Mouse (Mus musculus) stomach, embryonic 15.5 days (tissue): Measurements from ENCODE around the gene Trim17. TPM values are rescaled to one million over a fixed set of nuclear protein-coding genes. Genes with fewer than 3 reads are reported as not detected.

ENCODE experiments used
- ATAC-seq: fragments of 200-750 bp; cut with Nextera tagmentation; 2 replicates; pipeline ENCODE4 v1.8.0; 2017; ENCODE audit warnings: low read depth, moderate number of reproducible peaks, moderate TSS enrichment; ENCODE audit not compliant: insufficient read depth, low FRiP score
- H3K27ac ChIP-seq: fragments of 300-500 bp; sonication (generic); 2 replicates; pipeline ENCODE4 v1.5.1; 2015; ENCODE audit warnings: mild to moderate bottlenecking, inconsistent platforms
- H3K27me3 ChIP-seq: fragments of 300-500 bp; sonication (generic); replicated peaks from 2 replicates; pipeline ENCODE4 v1.6.1; 2015; ENCODE audit warnings: inconsistent platforms
- H3K36me3 ChIP-seq: fragments of 300-500 bp; sonication (generic); 2 replicates; pipeline ENCODE4 v1.6.1; 2015; ENCODE audit warnings: inconsistent platforms
- H3K4me1 ChIP-seq: fragments of 300-500 bp; sonication (generic); 2 replicates; pipeline ENCODE4 v1.6.1; 2015; ENCODE audit warnings: inconsistent platforms
- H3K4me2 ChIP-seq: fragments of 300-500 bp; sonication (generic); 2 replicates; pipeline ENCODE4 v1.6.1; 2015; ENCODE audit warnings: mild to moderate bottlenecking, inconsistent platforms
- H3K4me3 ChIP-seq: fragments of 300-500 bp; sonication (generic); replicated peaks from 2 replicates; pipeline ENCODE4 v1.5.1; 2015; ENCODE audit warnings: inconsistent platforms
- H3K9ac ChIP-seq: fragments of 300-500 bp; sonication (generic); 2 replicates; pipeline ENCODE4 v1.6.1; 2015; ENCODE audit warnings: inconsistent platforms
- H3K9me3 ChIP-seq: fragments of 300-500 bp; sonication (generic); 2 replicates; pipeline ENCODE4 v1.6.1; 2016; ENCODE audit warnings: inconsistent platforms
- WGBS: fragments of 180-500 bp; shearing (Covaris S2); methylation state at CpG from one replicate; pipeline ENCODE4 v1.1.7; 2015; 5-methylcytosine and 5-hydroxymethylcytosine counted together
- polyA plus RNA-seq: library from polyadenylated mRNA; unstranded; fragments of >200 nt; fragmentation: Nextera tagmentation; extraction: Ambion mirVana; gene quantifications from 2 replicates; pipeline ENCODE4 v1.2.1, GENCODE M21; 2015

The Trim17 gene
- polyA plus RNA-seq, 1 experiment from 2014 or later: 0.19 TPM

- peak overlapping the region; percentile 74 for H3K27ac ChIP-seq
- peaks cover 20% of the 10 kb centered on the region for H3K36me3 ChIP-seq
- ATAC-seq: peak; percentile 61; the same call in 1 of the 2 replicates
- peak overlapping the region; percentile 56 for H3K4me2 ChIP-seq
- H3K9ac ChIP-seq: 0 out of 2 replicates have a peak overlapping the region, but pooled peaks have one; percentile 12
- peak overlapping the region; percentile 33 for H3K4me3 ChIP-seq
- H3K9me3 ChIP-seq: no peaks in the 10 kb centered on the region
- peaks cover 6% of the 10 kb centered on the region; the same call in 1 of the 2 replicates for H3K4me1 ChIP-seq
- 23% methylated on average over 20 of the region's 20 CpGs for WGBS
- no peaks in the 10 kb centered on the region for H3K27me3 ChIP-seq
Observed at GRCm38 (mm10) chr11:58927790-58928651, 26.5 kb upstream of the Trim17 start.

- H3K4me1 ChIP-seq: peaks cover 6% of the 10 kb centered on the region; the same call in 1 of the 2 replicates
- H3K27ac ChIP-seq: no peak overlapping the region
- no peak overlapping the region for H3K9ac ChIP-seq
- no peaks in the 10 kb centered on the region for H3K9me3 ChIP-seq
- no peak overlapping the region for H3K4me3 ChIP-seq
- H3K36me3 ChIP-seq: peaks cover 31% of the 10 kb centered on the region
- WGBS: 67% methylated on average over 4 of the region's 4 CpGs
- ATAC-seq: no peak
- H3K27me3 ChIP-seq: no peaks in the 10 kb centered on the region
- no peak overlapping the region for H3K4me2 ChIP-seq
Observed at GRCm38 (mm10) chr11:58929055-58929454, 25.4 kb upstream of the Trim17 start.

GRCm38 (mm10) chr11:58929641-58930040 is 24.8 kb upstream of the Trim17 start:
- WGBS: 38% methylated on average over 3 of the region's 3 CpGs
- no peak for ATAC-seq
- no peak overlapping the region for H3K4me2 ChIP-seq

GRCm38 (mm10) chr11:58930254-58930653 is 24.2 kb upstream of the Trim17 start:
- no peaks in the 10 kb centered on the region for H3K27me3 ChIP-seq
- no peak for ATAC-seq
- 87% methylated on average over 3 of the region's 3 CpGs for WGBS
- H3K36me3 ChIP-seq: peaks cover 32% of the 10 kb centered on the region
- no peak overlapping the region for H3K4me2 ChIP-seq
- peaks cover 6% of the 10 kb centered on the region; the same call in 1 of the 2 replicates for H3K4me1 ChIP-seq
- H3K9ac ChIP-seq: no peak overlapping the region
- H3K9me3 ChIP-seq: no peaks in the 10 kb centered on the region
- no peak overlapping the region for H3K4me3 ChIP-seq
- H3K27ac ChIP-seq: no peak overlapping the region

More at GRCm38 (mm10) chr11:58929641-58930040, 24.8 kb upstream of the Trim17 start:
- Histone ChIP-seq H3K9ac (no peak overlapping the region), H3K4me1 (peaks cover 6% of the 10 kb centered on the region; the same call in 1 of the 2 replicates), H3K9me3 (no peaks in the 10 kb centered on the region), H3K27me3 (no peaks in the 10 kb centered on the region), H3K4me3 (no peak overlapping the region), H3K27ac (no peak overlapping the region), H3K36me3 (peaks cover 32% of the 10 kb centered on the region)

- H3K27me3 ChIP-seq: no peaks in the 10 kb centered on the region
- H3K4me1 ChIP-seq: peaks cover 6% of the 10 kb centered on the region; the same call in 1 of the 2 replicates
- H3K27ac ChIP-seq: no peak overlapping the region
- no peak overlapping the region for H3K4me2 ChIP-seq
- 68% methylated on average over 4 of the region's 4 CpGs for WGBS
- no peaks in the 10 kb centered on the region for H3K9me3 ChIP-seq
- H3K36me3 ChIP-seq: peaks cover 40% of the 10 kb centered on the region
- H3K4me3 ChIP-seq: no peak overlapping the region
- H3K9ac ChIP-seq: no peak overlapping the region
- ATAC-seq: no peak
Observed at GRCm38 (mm10) chr11:58931576-58931975, 22.9 kb upstream of the Trim17 start.

- H3K27me3 ChIP-seq: no peaks in the 10 kb centered on the region
- WGBS: under 1% methylated on average over 13 of the region's 13 CpGs
- H3K4me3 ChIP-seq: peak overlapping the region; percentile 97
- H3K36me3 ChIP-seq: peaks cover 21% of the 10 kb centered on the region
- H3K9ac ChIP-seq: peak overlapping the region; percentile 90
- no peaks in the 10 kb centered on the region for H3K9me3 ChIP-seq
- H3K27ac ChIP-seq: peak overlapping the region; percentile 95
- peaks cover 17% of the 10 kb centered on the region for H3K4me1 ChIP-seq
- H3K4me2 ChIP-seq: peak overlapping the region; percentile 89
- no peak; the same call in none of the 2 replicates for ATAC-seq
Observed at GRCm38 (mm10) chr11:58937909-58938308, 16.6 kb upstream of the Trim17 start.

GRCm38 (mm10) chr11:58938322-58939087 is 16.0 kb upstream of the Trim17 start, which contains the start of gene Rnf187:
Gene Rnf187 (minus strand): TSS chr11:58938916.
- no peaks in the 10 kb centered on the region for H3K9me3 ChIP-seq
- peak within 1 kb of the TSS; percentile 90 for H3K9ac ChIP-seq
- peaks cover 15% of the 10 kb centered on the region for H3K36me3 ChIP-seq
- H3K4me1 ChIP-seq: peaks cover 17% of the 10 kb centered on the region
- peak within 1 kb of the TSS; percentile 89 for H3K4me2 ChIP-seq
- WGBS: under 1% methylated on average over 92 of the region's 95 CpGs
- peak within 1 kb of the TSS; percentile 97 for H3K4me3 ChIP-seq
- peak within 1 kb of the TSS; percentile 95 for H3K27ac ChIP-seq
- peak; percentile 97 for ATAC-seq
- no peaks in the 10 kb centered on the region for H3K27me3 ChIP-seq

GRCm38 (mm10) chr11:58939088-58939439 is 15.4 kb upstream of the Trim17 start:
- 10% methylated on average over 6 of the region's 6 CpGs for WGBS
- Histone ChIP-seq H3K4me2 (peak overlapping the region; percentile 89), H3K36me3 (peaks cover 9% of the 10 kb centered on the region; the same call in 1 of the 2 replicates), H3K4me1 (peaks cover 17% of the 10 kb centered on the region), H3K27ac (peak overlapping the region; percentile 95; the same call in 1 of the 2 replicates), H3K9ac (peak overlapping the region; percentile 90), H3K4me3 (peak overlapping the region; percentile 97), H3K27me3 (no peaks in the 10 kb centered on the region), H3K9me3 (no peaks in the 10 kb centered on the region)
- no peak for ATAC-seq

GRCm38 (mm10) chr11:58944136-58944535 is 10.3 kb upstream of the Trim17 start:
- no peak overlapping the region for H3K4me3 ChIP-seq
- H3K9me3 ChIP-seq: no peaks in the 10 kb centered on the region
- H3K4me2 ChIP-seq: no peak overlapping the region
- H3K27ac ChIP-seq: no peak overlapping the region
- 76% methylated on average over 5 of the region's 5 CpGs for WGBS
- H3K36me3 ChIP-seq: no peaks in the 10 kb centered on the region
- H3K27me3 ChIP-seq: no peaks in the 10 kb centered on the region
- H3K9ac ChIP-seq: no peak overlapping the region
- H3K4me1 ChIP-seq: peaks cover 7% of the 10 kb centered on the region; the same call in 1 of the 2 replicates
- ATAC-seq: no peak

GRCm38 (mm10) chr11:58947306-58947705 is 7.2 kb upstream of the Trim17 start:
- Histone ChIP-seq H3K9ac (no peak overlapping the region), H3K27me3 (no peaks in the 10 kb centered on the region), H3K4me1 (0 out of 2 replicates have a peak, but pooled peaks cover 6% of the 10 kb centered on the region), H3K9me3 (no peaks in the 10 kb centered on the region), H3K4me2 (no peak overlapping the region), H3K27ac (no peak overlapping the region), H3K36me3 (no peaks in the 10 kb centered on the region), H3K4me3 (no peak overlapping the region)
- no peak for ATAC-seq
- 70% methylated on average over 3 of the region's 3 CpGs for WGBS

- Histone ChIP-seq H3K4me1 (0 out of 2 replicates have a peak, but pooled peaks cover 6% of the 10 kb centered on the region), H3K9me3 (no peaks in the 10 kb centered on the region), H3K27ac (peak overlapping the region; percentile 89), H3K4me3 (peak overlapping the region; percentile 46), H3K9ac (0 out of 2 replicates have a peak overlapping the region, but pooled peaks have one; percentile 2), H3K4me2 (peak overlapping the region; percentile 69), H3K36me3 (no peaks in the 10 kb centered on the region), H3K27me3 (no peaks in the 10 kb centered on the region)
- WGBS: 12% methylated on average over 23 of the region's 23 CpGs
- ATAC-seq: peak; percentile 29; the same call in 1 of the 2 replicates
Observed at GRCm38 (mm10) chr11:58947798-58948528, 6.5 kb upstream of the Trim17 start.
